Mouse (Mus musculus): ENCODE data around the gene Cmc4.

Gene Cmc4

DNA sequence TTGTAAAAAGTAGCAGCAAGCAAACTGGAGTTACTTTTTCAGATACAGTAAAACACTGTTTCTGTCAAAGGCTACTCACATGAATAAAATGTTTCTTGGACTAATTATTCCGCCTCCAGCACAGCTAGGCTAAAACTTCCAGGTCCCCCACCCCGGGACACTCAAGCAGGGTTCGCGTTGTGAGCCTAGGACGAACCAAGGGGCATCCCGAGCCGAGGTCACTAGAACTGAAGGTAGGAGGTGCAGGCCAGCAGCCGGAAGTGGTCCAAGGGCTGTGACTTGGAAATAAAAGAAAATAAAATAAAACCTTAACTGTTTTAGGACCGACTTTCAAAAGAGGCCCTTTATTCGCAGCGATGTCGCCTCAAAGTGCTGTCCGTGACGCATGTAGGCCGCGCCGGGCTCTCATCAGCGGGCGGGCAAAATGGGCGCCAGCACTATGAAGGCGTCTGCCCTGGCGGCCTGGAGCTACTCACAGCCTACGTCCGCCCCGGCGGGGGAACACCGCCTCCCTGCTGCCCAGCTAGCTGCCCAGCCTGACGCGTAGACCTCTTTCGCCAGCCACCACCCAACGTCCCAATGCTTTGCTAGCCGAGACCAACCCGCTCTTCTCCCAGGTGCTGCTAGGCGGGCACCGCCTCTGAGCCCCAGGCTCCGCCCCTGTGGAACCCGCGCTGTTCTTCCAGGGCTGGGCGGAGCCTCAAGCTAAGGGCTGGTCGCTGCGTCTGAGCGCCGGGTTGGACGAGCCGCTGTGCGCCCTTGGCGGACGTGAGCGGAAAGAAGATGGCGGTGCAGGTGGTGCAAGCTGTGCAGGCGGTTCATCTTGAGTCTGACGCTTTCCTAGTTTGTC is at the start of gene Cmc4, which contains the start of the genes Mtcp1 and Brcc3:
Cmc4 (minus strand) TSS at position 649 of the 850 bp plus-strand sequence.
Mtcp1 (minus strand) TSS at position 653 of the 850 bp plus-strand sequence.
Brcc3 (plus strand) TSS at position 693 of the 850 bp plus-strand sequence.
- DNase-seq, result peak; percentile 82

DNA sequence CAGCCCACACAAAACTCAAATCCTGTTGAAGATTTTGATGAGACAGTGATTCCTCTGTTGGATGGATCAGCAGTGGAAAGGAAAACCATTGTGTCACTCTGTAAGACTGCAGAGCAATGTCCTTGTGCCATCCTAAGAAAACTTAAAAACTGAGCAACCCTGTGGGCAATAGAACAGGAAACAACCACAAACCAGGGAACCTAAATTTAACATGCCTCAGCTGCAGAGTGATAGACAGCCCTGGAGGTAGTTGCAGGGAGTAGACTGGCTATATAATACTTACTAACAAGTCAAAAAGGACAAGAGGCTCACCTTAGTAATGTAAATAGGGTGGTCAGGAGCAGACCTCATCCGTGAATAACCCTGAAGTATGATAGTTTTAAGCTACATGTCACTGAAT is 38.2 kb upstream of the Cmc4 start:
- no peak for DNase-seq

GRCm38 (mm10) chrX:75409711-75410110 is 6.7 kb downstream of the Cmc4 start:
- DNase-seq, result no peak

GRCm38 (mm10) chrX:75403350-75403749 is 13.0 kb downstream of the Cmc4 start:
- DNase-seq, result no peak

GRCm38 (mm10) chrX:75402668-75403067 is 13.7 kb downstream of the Cmc4 start:
- DNase-seq, result no peak

DNA sequence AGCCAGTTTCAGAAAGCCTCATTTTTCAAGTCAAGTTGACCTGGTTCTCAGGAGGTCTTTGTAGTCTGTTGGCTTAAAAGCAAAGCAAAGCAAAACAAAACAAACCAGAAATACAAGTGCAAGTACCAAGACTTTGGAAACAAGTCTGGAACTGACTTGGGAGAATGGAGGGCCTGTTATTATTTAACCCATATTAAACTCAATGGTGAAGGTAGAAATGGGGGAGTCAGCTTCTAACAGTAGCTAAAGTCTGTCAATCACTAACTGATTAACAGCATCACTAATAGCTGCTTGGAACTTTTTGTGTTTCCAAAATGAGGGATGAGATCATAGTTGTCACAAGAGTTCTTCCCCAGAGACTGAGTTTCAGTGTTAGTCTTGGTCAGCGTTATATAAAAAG is 16.9 kb downstream of the Cmc4 start:
- DNase-seq, result no peak

DNA sequence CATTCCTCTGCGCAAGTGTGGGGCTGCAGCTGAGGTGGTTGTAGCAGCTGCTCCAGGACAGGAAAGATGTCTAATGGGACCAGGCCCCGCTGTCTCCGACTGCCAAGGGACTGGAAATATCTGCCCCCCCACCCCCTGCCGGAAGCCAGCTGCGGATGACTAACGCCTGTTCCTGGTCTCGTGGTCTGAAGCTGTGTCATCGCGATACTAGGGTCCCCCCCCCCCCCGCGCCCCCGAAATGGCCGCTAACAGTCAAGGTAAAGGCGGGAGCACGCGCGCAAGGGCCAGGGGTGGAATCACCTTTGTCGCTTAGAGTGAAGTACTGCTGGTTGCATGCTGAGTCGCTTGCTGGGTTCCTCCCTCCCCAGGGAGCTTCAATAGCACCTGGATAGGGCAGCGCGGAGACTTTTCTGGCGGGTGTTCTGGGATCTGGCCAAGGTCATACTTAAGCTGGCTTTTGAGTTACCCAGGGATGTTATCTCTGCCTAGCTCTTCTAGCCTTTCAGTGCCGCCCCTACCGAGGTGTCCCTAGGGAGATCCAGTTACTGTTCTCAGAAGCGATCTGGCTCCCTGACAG is 34.1 kb downstream of the Cmc4 start, which contains the start of the genes Fundc2 and F8:
Fundc2 (plus strand) TSS at position 205 of the 577 bp plus-strand sequence.
F8 (minus strand) TSS at position 421 of the 577 bp plus-strand sequence.
- DNase-seq, result peak; percentile 46

DNA sequence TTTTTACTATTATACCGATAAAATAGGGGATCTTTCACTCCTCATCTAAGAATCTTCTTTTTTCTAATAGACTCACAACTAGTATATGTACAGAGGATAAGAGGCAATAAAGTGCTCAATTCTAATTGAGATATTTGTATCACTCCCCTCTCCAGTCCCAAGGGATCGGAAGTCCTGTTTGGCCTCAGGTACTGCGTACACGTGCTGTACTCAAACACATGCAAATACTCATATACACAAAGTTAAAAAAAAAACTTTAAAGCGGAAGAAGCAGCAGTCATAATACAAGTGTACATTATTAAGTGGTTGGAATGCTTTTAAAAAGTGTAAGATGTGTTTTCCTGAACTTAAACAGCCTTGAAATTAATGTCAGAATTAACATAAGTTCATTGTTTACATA is 34.7 kb downstream of the Cmc4 start:
- DNase-seq, result no peak

DNA sequence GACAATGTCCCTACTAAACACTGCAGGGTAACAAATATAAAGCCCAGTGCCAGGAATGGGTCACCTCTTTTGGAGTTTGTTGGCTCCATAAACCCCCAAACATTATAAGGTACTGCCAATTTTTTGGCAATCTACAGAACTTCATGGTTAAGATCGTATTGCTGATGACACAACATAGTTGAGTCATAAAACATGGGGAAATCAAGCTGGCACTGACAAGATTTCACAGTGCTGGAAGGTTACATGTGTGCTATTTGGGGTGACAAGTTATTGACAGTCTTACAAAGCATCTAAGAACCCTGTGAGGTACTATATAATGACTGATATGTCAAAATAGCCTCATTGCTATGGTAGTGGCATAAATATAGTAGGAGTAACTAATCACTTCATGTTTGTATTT is 35.2 kb downstream of the Cmc4 start:
- no peak for DNase-seq

DNA sequence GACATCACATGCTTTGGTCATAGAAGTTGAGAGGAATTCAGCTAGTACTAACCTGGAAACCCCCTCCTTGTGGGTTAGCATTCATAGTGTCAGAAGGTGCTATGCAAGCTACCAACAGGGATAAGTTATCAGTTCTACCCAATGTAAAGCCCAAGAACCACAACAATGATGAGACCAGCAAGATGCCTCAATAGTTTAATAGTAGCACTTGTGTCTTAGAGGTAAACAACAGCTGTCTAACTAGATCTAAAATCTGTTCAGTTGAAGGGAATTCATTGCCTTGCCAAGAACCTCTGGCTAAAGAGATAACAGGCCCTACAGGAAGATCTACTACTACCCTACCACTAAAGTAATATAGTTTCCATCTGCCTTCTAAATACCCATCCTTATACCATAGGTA is 39.6 kb downstream of the Cmc4 start:
- no peak for DNase-seq

GRCm38 (mm10) chrX:75372666-75373425 is 43.5 kb downstream of the Cmc4 start:
- DNase-seq, result no peak

GRCm38 (mm10) chrX:75370197-75370596 is 46.2 kb downstream of the Cmc4 start:
- no peak for DNase-seq
